Comparison of ENCODE assay signal across 8 mouse cellular contexts in genomic region chr2:170153421-170154271, GRCm38 (mm10). TPM values are rescaled to one million over a fixed set of nuclear protein-coding genes. Genes with fewer than 3 reads are reported as not detected.
DNase-seq lines count a peak whose midpoint lies in the region; ATAC-seq and TF ChIP-seq lines count a peak whose summit lies in the region.

No protein-coding gene starts in this region.

- H3K27me3 ChIP-seq in testis, adult 2 months (ENCODE audit: control insufficient read depth, insufficient read depth, low read length), result no peaks in the 10 kb centered on the region
- no peaks in the 10 kb centered on the region for H3K27me3 ChIP-seq in embryonic facial prominence, embryonic 15.5 days
- no peaks in the 10 kb centered on the region for H3K27me3 ChIP-seq in heart, embryonic 15.5 days
- H3K27me3 ChIP-seq in megakaryocyte, embryonic 14.5 days (replicated peaks), result no peaks in the 10 kb centered on the region

- H3K9me3 ChIP-seq in embryonic facial prominence, embryonic 15.5 days (replicated peaks), result no peaks in the 10 kb centered on the region
- H3K9me3 ChIP-seq in heart, embryonic 15.5 days (replicated peaks), result no peaks in the 10 kb centered on the region
- H3K9me3 ChIP-seq in megakaryocyte, embryonic 14.5 days, result no peaks in the 10 kb centered on the region

- no peak overlapping the region for H3K27ac ChIP-seq in testis, adult 2 months (ENCODE audit: control insufficient read depth, insufficient read depth, low read depth, low read length)
- peak overlapping the region; percentile 81 for H3K27ac ChIP-seq in embryonic facial prominence, embryonic 15.5 days (replicated peaks)
- H3K27ac ChIP-seq in heart, embryonic 15.5 days, result peak overlapping the region; percentile 93

- peak overlapping the region; percentile 37 for H3K4me3 ChIP-seq in testis, adult 2 months (ENCODE audit: control insufficient read depth, low read depth, low read length)
- H3K4me3 ChIP-seq in embryonic facial prominence, embryonic 15.5 days (replicated peaks), result peak overlapping the region; percentile 40
- peak overlapping the region; percentile 43 for H3K4me3 ChIP-seq in heart, embryonic 15.5 days
- H3K4me3 ChIP-seq in megakaryocyte, embryonic 14.5 days (replicated peaks), result peak overlapping the region; percentile 91

- 5% methylated on average over 37 of the region's 37 CpGs for WGBS in embryonic facial prominence, embryonic 15.5 days
- 4% methylated on average over 37 of the region's 37 CpGs for WGBS in heart, embryonic 15.5 days

- H3K4me2 ChIP-seq in embryonic facial prominence, embryonic 15.5 days (replicated peaks), result peak overlapping the region; percentile 61
- peak overlapping the region; percentile 65 for H3K4me2 ChIP-seq in heart, embryonic 15.5 days

- TF ChIP-seq CTCF in testis, adult 2 months (IDR thresholded peaks at IDR 0.05; ENCODE audit: control insufficient read depth, insufficient read depth, insufficient replicate concordance, low read depth, low read length), result no peak

- no peak for DNase-seq in testis, postnatal 14 days (ENCODE audit: low spot score)
- peak; percentile 70 for DNase-seq in kidney, postnatal 10 days
- peak; percentile 57 to 83 for DNase-seq in spleen, postnatal 4 days (ENCODE audit: low spot score in 2 of 2)
- no peak for DNase-seq in frontal cortex, postnatal 14 days (ENCODE audit: low spot score in 2 of 2)

- H3K36me3 ChIP-seq in testis, adult 2 months (ENCODE audit: control insufficient read depth, insufficient read depth, low read length), result no peaks in the 10 kb centered on the region
- no peaks in the 10 kb centered on the region for H3K36me3 ChIP-seq in embryonic facial prominence, embryonic 15.5 days
- no peaks in the 10 kb centered on the region for H3K36me3 ChIP-seq in heart, embryonic 15.5 days
- no peaks in the 10 kb centered on the region for H3K36me3 ChIP-seq in megakaryocyte, embryonic 14.5 days (replicated peaks; ENCODE audit: low read length)

- no peak overlapping the region for H3K9ac ChIP-seq in embryonic facial prominence, embryonic 15.5 days
- H3K9ac ChIP-seq in heart, embryonic 15.5 days, result peak overlapping the region; percentile 43

- H3K4me1 ChIP-seq in testis, adult 2 months (ENCODE audit: control insufficient read depth, insufficient read depth, low read length), result peaks cover 7% of the 10 kb centered on the region; the same call in 1 of the 2 replicates
- H3K4me1 ChIP-seq in embryonic facial prominence, embryonic 15.5 days, result peaks cover 35% of the 10 kb centered on the region
- H3K4me1 ChIP-seq in heart, embryonic 15.5 days (replicated peaks), result peaks cover 38% of the 10 kb centered on the region
- peaks cover 64% of the 10 kb centered on the region for H3K4me1 ChIP-seq in megakaryocyte, embryonic 14.5 days

- TF ChIP-seq POLR2A in testis, adult 2 months (IDR thresholded peaks at IDR 0.05; ENCODE audit: control insufficient read depth, low read depth, low read length), result no peak

- no peak; the same call in 1 of the 2 replicates for ATAC-seq in embryonic facial prominence, embryonic 15.5 days (ENCODE audit: insufficient number of reproducible peaks, low FRiP score, low TSS enrichment, low read depth)
- no peak for ATAC-seq in heart, embryonic 15.5 days (replicated peaks; ENCODE audit: insufficient number of reproducible peaks, insufficient read depth, low FRiP score, low read depth)

RNA-seq across cellular contexts. Expression of gene Zfp217, which starts 5.7 kb away (rescaled TPM):
- polyA plus RNA-seq in testis, adult 2 months (2012; rRNA removed), result 74.6 and 80.0 TPM in 2 replicates
- polyA plus RNA-seq in embryonic facial prominence, embryonic 15.5 days (2015; fragmentation: Nextera tagmentation; extraction: Ambion mirVana), result 3.9 and 4.1 TPM in 2 replicates
- 2.7 and 3.2 TPM in 2 replicates for polyA plus RNA-seq in heart, embryonic 15.5 days (2015; fragmentation: Nextera tagmentation; extraction: Ambion mirVana)
- 1.8 and 3.0 TPM in 2 replicates for polyA plus RNA-seq in megakaryocyte, embryonic 14.5 days (2012; ENCODE audit: insufficient read depth, low replicate concordance)

Comparison
In these comparisons a context has a peak if more than half of its experiments do, and no peak if none do; other contexts are left out.
1. H3K4me3 ChIP-seq: peak in every context shown above with its lines; median percentile 91 in megakaryocyte, embryonic 14.5 days; 43 in heart, embryonic 15.5 days; 40 in embryonic facial prominence, embryonic 15.5 days; 37 in testis, adult 2 months.
2. DNase-seq: peak in kidney, postnatal 10 days (single experiment) and spleen, postnatal 4 days (2 of 2); none in testis, postnatal 14 days (single experiment) and frontal cortex, postnatal 14 days (0 of 2).
3. RNA of gene Zfp217, which starts 5.7 kb away (polyA plus RNA-seq): 74.6 to 80.0 TPM in testis, adult 2 months; 3.9 to 4.1 TPM in embryonic facial prominence, embryonic 15.5 days, 1.8 to 3.0 TPM in megakaryocyte, embryonic 14.5 days and 2.7 to 3.2 TPM in heart, embryonic 15.5 days; every median in the first group is over 10 times any median in the second.